Mouse (Mus musculus) frontal cortex, postnatal 10 days (tissue): ENCODE results near the gene Reep6.

Source experiments
- DNase-seq, 2 experiments: peaks; one replicate each; pipeline ENCODE4 v3.0.0; 2022; ENCODE audit warnings: low spot score in 2 of 2, mixed read lengths in 1 of 2

The Reep6 gene

GRCm38 (mm10) chr10:80301256-80302081 is 28.3 kb upstream of the Reep6 start:
- DNase-seq: peak in 1 of 2 experiments; percentile 31

- no peak for DNase-seq
Observed at GRCm38 (mm10) chr10:80302082-80302355, 27.7 kb upstream of the Reep6 start.

GRCm38 (mm10) chr10:80302471-80302881 is 27.3 kb upstream of the Reep6 start:
- peak; percentile 72 to 80 for DNase-seq

GRCm38 (mm10) chr10:80304458-80304857 is 25.3 kb upstream of the Reep6 start:
- no peak for DNase-seq

- no peak for DNase-seq
Observed at GRCm38 (mm10) chr10:80304862-80305261, 24.9 kb upstream of the Reep6 start.

- no peak for DNase-seq
Observed at GRCm38 (mm10) chr10:80311560-80311959, 18.2 kb upstream of the Reep6 start.

- no peak for DNase-seq
Observed at GRCm38 (mm10) chr10:80312586-80313504, 16.9 kb upstream of the Reep6 start.

GRCm38 (mm10) chr10:80313627-80314201 is 16.0 kb upstream of the Reep6 start:
- no peak for DNase-seq

GRCm38 (mm10) chr10:80314494-80315001 is 15.2 kb upstream of the Reep6 start:
- no peak for DNase-seq

- DNase-seq: no peak
Observed at GRCm38 (mm10) chr10:80315315-80315714, 14.4 kb upstream of the Reep6 start.

GRCm38 (mm10) chr10:80316359-80316781 is 13.4 kb upstream of the Reep6 start:
- no peak for DNase-seq

- no peak for DNase-seq
Observed at GRCm38 (mm10) chr10:80317011-80317410, 12.7 kb upstream of the Reep6 start.

GRCm38 (mm10) chr10:80320340-80320760 is 9.4 kb upstream of the Reep6 start, which contains the start of gene 2310011J03Rik:
Gene 2310011J03Rik, minus strand, starts transcription at chr10:80320537.
- peak; percentile 87 for DNase-seq

- DNase-seq: no peak
Observed at GRCm38 (mm10) chr10:80321014-80321669, 8.6 kb upstream of the Reep6 start.

GRCm38 (mm10) chr10:80321670-80322581 is 7.8 kb upstream of the Reep6 start:
- DNase-seq: peak in 1 of 2 experiments; percentile 52

- peak in 1 of 2 experiments; percentile 40 for DNase-seq
Observed at GRCm38 (mm10) chr10:80322811-80323211, 6.9 kb upstream of the Reep6 start.

- DNase-seq: peak in 1 of 2 experiments; percentile 48
Observed at GRCm38 (mm10) chr10:80323261-80324119, 6.3 kb upstream of the Reep6 start.

- no peak for DNase-seq
Observed at GRCm38 (mm10) chr10:80324120-80325037, 5.4 kb upstream of the Reep6 start.
